Mouse (Mus musculus): Measurements from ENCODE around the gene Wfdc1. TPM values are rescaled to one million over a fixed set of nuclear protein-coding genes. Genes with fewer than 3 reads are reported as not detected.

Wfdc1 gene
- total RNA-seq, 1 experiment = 0.13 TPM

DNA sequence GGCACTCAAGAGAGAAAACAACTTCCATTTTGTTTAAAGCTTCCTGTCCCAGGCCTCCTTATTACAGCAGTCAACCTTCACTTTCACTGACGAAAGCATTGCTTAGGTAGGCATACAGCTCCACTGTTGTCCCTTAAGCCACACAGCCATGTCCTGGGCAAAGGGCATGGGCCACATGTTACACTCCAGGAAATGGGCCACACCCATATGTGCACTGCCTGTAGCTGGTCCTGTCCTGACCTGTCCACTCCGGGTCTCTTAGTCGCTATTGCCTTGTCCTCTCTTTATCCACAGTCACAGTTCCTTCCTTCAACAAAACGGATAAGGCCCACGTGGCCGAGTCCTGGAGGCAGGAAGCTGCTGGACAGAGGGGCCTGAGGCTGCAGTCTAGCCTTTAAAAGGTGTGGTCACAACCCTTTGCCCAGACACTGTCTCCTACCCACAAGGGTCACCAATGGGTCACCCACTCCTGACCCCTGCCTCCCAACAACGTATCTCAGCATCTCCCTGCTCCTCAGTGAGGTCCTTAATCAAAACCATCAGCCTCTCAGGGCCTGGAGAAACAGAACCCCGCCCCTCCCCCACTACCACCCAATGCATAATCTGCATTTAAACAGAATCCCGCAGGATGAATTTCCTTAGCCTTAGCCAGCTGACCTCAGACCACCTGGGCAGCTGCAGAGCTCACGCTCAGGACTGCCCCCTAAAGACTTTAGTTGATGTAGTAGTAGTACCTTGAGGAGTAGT is 38.4 kb upstream of the Wfdc1 start:
- H3K4me3 ChIP-seq (ENCODE audit: insufficient read depth in 1 of 2, low read depth in 1 of 2, low read length in 2 of 2, poor library complexity in 1 of 2, severe bottlenecking in 1 of 2) = no peak overlapping the region
- H3K36me3 ChIP-seq (ENCODE audit: control insufficient read depth, insufficient read depth, low read length, poor library complexity, severe bottlenecking) = no peaks in the 10 kb centered on the region
- H3K9me3 ChIP-seq (ENCODE audit: control insufficient read depth, insufficient read depth, low read depth, low read length) = no peaks in the 10 kb centered on the region
- no peak for DNase-seq (ENCODE audit: low read depth, low spot score)
- H3K4me1 ChIP-seq (ENCODE audit: control insufficient read depth in 2 of 2, insufficient read depth in 2 of 2, low read length in 2 of 2, poor library complexity in 1 of 2) = peaks cover 4 to 14% of the 10 kb centered on the region in 2 experiments; a peak in 3 of 4 replicates
- no peak overlapping the region for H3K9ac ChIP-seq (ENCODE audit: insufficient read depth, low read depth, low read length, poor library complexity, severe bottlenecking)
- no peak overlapping the region for H3K27ac ChIP-seq (ENCODE audit: insufficient read depth, low read depth, low read length, poor library complexity, severe bottlenecking)
- TF ChIP-seq ZNF384 (IDR thresholded peaks at IDR 0.05; ENCODE audit: low read depth, low read length) = no peak
- TF ChIP-seq ZC3H11A (IDR thresholded peaks at IDR 0.05; ENCODE audit: borderline replicate concordance, low read depth, low read length) = no peak
- TF ChIP-seq MAFK (IDR thresholded peaks at IDR 0.05; ENCODE audit: insufficient read depth, low read depth, low read length) = no peak
- TF ChIP-seq HCFC1 (IDR thresholded peaks at IDR 0.05; ENCODE audit: borderline replicate concordance, insufficient read depth, low read length) = no peak
- no peak for TF ChIP-seq CHD2 (IDR thresholded peaks at IDR 0.05; ENCODE audit: low read depth, low read length)
- in situ Hi-C loops (cut with MboI; ENCODE audit: low sequenced_read_pairs in 2 of 2, unreplicated experiment in 2 of 2) = no loop called here

DNA sequence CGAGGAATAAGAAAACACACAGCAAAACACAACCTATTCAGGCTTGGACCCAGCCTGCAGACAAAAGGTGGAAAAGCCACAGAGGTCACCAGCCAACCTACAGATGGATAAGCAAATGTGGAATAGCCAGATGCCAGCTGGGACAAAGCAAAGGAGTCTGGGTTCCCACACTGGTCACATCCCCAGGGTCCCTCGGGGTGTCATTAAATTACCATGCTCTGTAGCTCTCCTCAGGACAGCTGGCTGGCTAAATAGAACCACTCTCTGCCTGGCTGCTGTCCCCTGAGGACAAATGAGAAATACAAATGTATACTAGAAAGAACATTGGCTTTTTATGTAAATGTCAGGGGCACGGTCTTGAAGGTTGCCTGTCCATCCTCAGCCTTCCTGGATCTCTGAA is 35.3 kb upstream of the Wfdc1 start:
- H3K4me1 ChIP-seq (ENCODE audit: control insufficient read depth in 2 of 2, insufficient read depth in 2 of 2, low read length in 2 of 2, poor library complexity in 1 of 2) = peaks cover 4 to 16% of the 10 kb centered on the region in 2 experiments; a peak in 3 of 4 replicates
- in situ Hi-C loops (cut with MboI; ENCODE audit: low sequenced_read_pairs in 2 of 2, unreplicated experiment in 2 of 2) = no loop called here

DNA sequence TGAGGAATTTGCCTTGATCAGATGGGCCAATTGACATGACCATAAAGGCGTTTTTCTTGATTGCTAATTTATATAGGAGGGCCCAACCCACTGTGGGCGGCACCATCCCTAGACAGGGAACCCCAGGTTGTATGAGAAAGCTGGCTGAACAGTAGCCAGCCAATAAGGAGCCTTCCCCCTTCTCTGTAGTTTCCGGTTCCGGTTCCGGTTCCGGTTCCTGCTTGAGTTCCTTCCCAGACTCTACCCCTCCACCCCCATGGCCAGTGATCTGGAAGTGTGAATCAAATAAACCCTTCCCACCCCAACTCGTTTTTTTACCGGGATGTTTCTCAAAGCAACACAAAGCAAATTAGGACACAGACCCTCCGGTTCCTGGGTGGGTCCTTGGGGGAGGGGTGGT is 33.9 kb upstream of the Wfdc1 start:
- DNase-seq (ENCODE audit: low read depth, low spot score) = no peak
- Histone ChIP-seq H3K4me1 (ENCODE audit: control insufficient read depth in 2 of 2, insufficient read depth in 2 of 2, low read length in 2 of 2, poor library complexity in 1 of 2) (peaks cover 1 to 15% of the 10 kb centered on the region in 2 experiments; a peak in 3 of 4 replicates), H3K4me3 (ENCODE audit: insufficient read depth in 1 of 2, low read depth in 1 of 2, low read length in 2 of 2, poor library complexity in 1 of 2, severe bottlenecking in 1 of 2) (no peak overlapping the region), H3K27ac (ENCODE audit: insufficient read depth, low read depth, low read length, poor library complexity, severe bottlenecking) (no peak overlapping the region), H3K9me3 (ENCODE audit: control insufficient read depth, insufficient read depth, low read depth, low read length) (no peaks in the 10 kb centered on the region), H3K9ac (ENCODE audit: insufficient read depth, low read depth, low read length, poor library complexity, severe bottlenecking) (no peak overlapping the region), H3K36me3 (ENCODE audit: control insufficient read depth, insufficient read depth, low read length, poor library complexity, severe bottlenecking) (no peaks in the 10 kb centered on the region)
- in situ Hi-C loops (cut with MboI; ENCODE audit: low sequenced_read_pairs in 2 of 2, unreplicated experiment in 2 of 2) = no loop called here
- TF ChIP-seq CHD2 (IDR thresholded peaks at IDR 0.05; ENCODE audit: low read depth, low read length) (no peak), MAFK (IDR thresholded peaks at IDR 0.05; ENCODE audit: insufficient read depth, low read depth, low read length) (no peak), ZNF384 (IDR thresholded peaks at IDR 0.05; ENCODE audit: low read depth, low read length) (no peak), HCFC1 (IDR thresholded peaks at IDR 0.05; ENCODE audit: borderline replicate concordance, insufficient read depth, low read length) (no peak), ZC3H11A (IDR thresholded peaks at IDR 0.05; ENCODE audit: borderline replicate concordance, low read depth, low read length) (no peak)

More for the DNA sequence above, 35.3 kb upstream of the Wfdc1 start:
- no peaks in the 10 kb centered on the region for H3K9me3 ChIP-seq (ENCODE audit: control insufficient read depth, insufficient read depth, low read depth, low read length)
- no peak overlapping the region for H3K9ac ChIP-seq (ENCODE audit: insufficient read depth, low read depth, low read length, poor library complexity, severe bottlenecking)
- H3K36me3 ChIP-seq (ENCODE audit: control insufficient read depth, insufficient read depth, low read length, poor library complexity, severe bottlenecking) = no peaks in the 10 kb centered on the region
- no peak for DNase-seq (ENCODE audit: low read depth, low spot score)
- no peak overlapping the region for H3K4me3 ChIP-seq (ENCODE audit: insufficient read depth in 1 of 2, low read depth in 1 of 2, low read length in 2 of 2, poor library complexity in 1 of 2, severe bottlenecking in 1 of 2)
- TF ChIP-seq HCFC1 (IDR thresholded peaks at IDR 0.05; ENCODE audit: borderline replicate concordance, insufficient read depth, low read length) (no peak), MAFK (IDR thresholded peaks at IDR 0.05; ENCODE audit: insufficient read depth, low read depth, low read length) (no peak), ZC3H11A (IDR thresholded peaks at IDR 0.05; ENCODE audit: borderline replicate concordance, low read depth, low read length) (no peak), CHD2 (IDR thresholded peaks at IDR 0.05; ENCODE audit: low read depth, low read length) (no peak), ZNF384 (IDR thresholded peaks at IDR 0.05; ENCODE audit: low read depth, low read length) (no peak)
- H3K27ac ChIP-seq (ENCODE audit: insufficient read depth, low read depth, low read length, poor library complexity, severe bottlenecking) = no peak overlapping the region

DNA sequence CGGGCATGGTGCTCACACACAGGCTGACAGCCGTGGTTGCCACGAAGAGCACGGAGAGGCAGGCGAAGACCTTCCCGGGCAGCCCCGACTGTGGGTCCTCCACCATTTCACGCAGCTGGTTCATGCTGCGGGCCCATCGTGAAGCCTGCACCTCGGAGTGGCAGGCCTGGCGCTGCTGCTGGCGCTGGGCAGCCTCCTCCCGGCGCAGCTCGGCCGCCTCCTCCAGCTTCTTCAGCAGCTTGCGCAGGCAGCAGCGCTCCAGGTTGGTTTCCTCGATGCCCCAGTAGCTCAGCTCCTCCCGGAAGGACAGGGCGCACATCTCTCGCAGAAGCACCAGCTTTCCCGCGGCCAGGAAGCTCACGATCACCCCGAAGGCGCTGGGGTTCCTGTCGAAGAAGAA is 33.3 kb upstream of the Wfdc1 start:
- no peak for DNase-seq (ENCODE audit: low read depth, low spot score)
- Histone ChIP-seq H3K9me3 (ENCODE audit: control insufficient read depth, insufficient read depth, low read depth, low read length) (no peaks in the 10 kb centered on the region), H3K27ac (ENCODE audit: insufficient read depth, low read depth, low read length, poor library complexity, severe bottlenecking) (no peak overlapping the region), H3K4me1 (ENCODE audit: control insufficient read depth in 2 of 2, insufficient read depth in 2 of 2, low read length in 2 of 2, poor library complexity in 1 of 2) (peaks cover 0 to 9% of the 10 kb centered on the region in 2 experiments; a peak in 3 of 4 replicates), H3K4me3 (ENCODE audit: insufficient read depth in 1 of 2, low read depth in 1 of 2, low read length in 2 of 2, poor library complexity in 1 of 2, severe bottlenecking in 1 of 2) (peak overlapping the region; percentile 28 to 37; a peak in 3 of 4 replicates), H3K36me3 (ENCODE audit: control insufficient read depth, insufficient read depth, low read length, poor library complexity, severe bottlenecking) (no peaks in the 10 kb centered on the region), H3K9ac (ENCODE audit: insufficient read depth, low read depth, low read length, poor library complexity, severe bottlenecking) (peak overlapping the region; percentile 3; the same call in 1 of the 2 replicates)
- no peak for TF ChIP-seq ZC3H11A (IDR thresholded peaks at IDR 0.05; ENCODE audit: borderline replicate concordance, low read depth, low read length)
- TF ChIP-seq ZNF384 (IDR thresholded peaks at IDR 0.05; ENCODE audit: low read depth, low read length) = no peak
- no peak for TF ChIP-seq MAFK (IDR thresholded peaks at IDR 0.05; ENCODE audit: insufficient read depth, low read depth, low read length)
- no peak for TF ChIP-seq HCFC1 (IDR thresholded peaks at IDR 0.05; ENCODE audit: borderline replicate concordance, insufficient read depth, low read length)
- no peak for TF ChIP-seq CHD2 (IDR thresholded peaks at IDR 0.05; ENCODE audit: low read depth, low read length)
- in situ Hi-C loops (cut with MboI; ENCODE audit: low sequenced_read_pairs in 2 of 2, unreplicated experiment in 2 of 2) = no loop called here
